Mouse (Mus musculus): Measurements from ENCODE around the gene Slc30a1. TPM values are rescaled to one million over a fixed set of nuclear protein-coding genes. Genes with fewer than 3 reads are reported as not detected.

Gene Slc30a1
- total and polyA plus RNA-seq, 2 experiments: 11.3 to 22.6 TPM

DNA sequence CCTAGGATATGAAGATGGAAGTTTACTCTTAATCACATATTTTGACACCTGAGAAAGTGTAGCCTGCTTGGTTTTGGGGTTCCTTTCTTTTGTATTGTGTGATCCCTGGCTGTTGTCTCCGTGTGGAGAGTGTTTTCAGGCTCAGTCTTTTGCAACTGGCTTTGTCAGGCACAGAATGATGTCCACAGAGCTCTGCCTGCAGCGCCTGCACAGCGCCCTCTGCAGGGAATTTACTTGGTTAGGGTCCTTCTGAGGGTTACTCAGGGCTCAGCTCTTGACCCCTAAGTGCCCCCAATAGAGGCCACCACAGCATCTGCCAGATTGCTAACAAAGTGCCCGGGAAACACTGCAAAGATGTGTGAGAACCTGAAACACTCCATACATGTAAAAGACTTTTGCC, 18.9 kb downstream of the Slc30a1 start:
- DNase-seq (ENCODE audit: extremely low read depth, low read depth, low spot score): no peak
- Histone ChIP-seq H3K27me3 (ENCODE audit: control insufficient read depth, insufficient read depth, low read length) (no peaks in the 10 kb centered on the region), H3K36me3 (ENCODE audit: control insufficient read depth, insufficient read depth, low read length) (no peaks in the 10 kb centered on the region), H3K4me1 (ENCODE audit: control insufficient read depth, insufficient read depth, low read length) (peaks cover 20% of the 10 kb centered on the region), H3K79me2 (ENCODE audit: control insufficient read depth, insufficient read depth, low read length) (no peaks in the 10 kb centered on the region), H3K9ac (ENCODE audit: low read depth, low read length) (no peak overlapping the region), H3K4me3 (ENCODE audit: insufficient read depth, low read depth, low read length) (no peak overlapping the region), H3K27ac (replicated peaks; ENCODE audit: insufficient read depth, low read depth, low read length) (no peak overlapping the region)
- peak; percentile 32 for TF ChIP-seq CTCF (IDR thresholded peaks at IDR 0.05; ENCODE audit: low read depth, low read length)
- no peak for TF ChIP-seq POLR2A (IDR thresholded peaks at IDR 0.05; ENCODE audit: extremely low read depth, insufficient read depth, low read length)
- 61% methylated on average over 4 of the region's 4 CpGs for WGBS

GRCm38 (mm10) chr1:191926681-191927080, 20.1 kb downstream of the Slc30a1 start:
- Histone ChIP-seq H3K4me3 (ENCODE audit: insufficient read depth, low read depth, low read length) (no peak overlapping the region), H3K27ac (replicated peaks; ENCODE audit: insufficient read depth, low read depth, low read length) (no peak overlapping the region), H3K27me3 (ENCODE audit: control insufficient read depth, insufficient read depth, low read length) (no peaks in the 10 kb centered on the region), H3K36me3 (ENCODE audit: control insufficient read depth, insufficient read depth, low read length) (no peaks in the 10 kb centered on the region), H3K4me1 (ENCODE audit: control insufficient read depth, insufficient read depth, low read length) (peaks cover 20% of the 10 kb centered on the region), H3K79me2 (ENCODE audit: control insufficient read depth, insufficient read depth, low read length) (no peaks in the 10 kb centered on the region), H3K9ac (ENCODE audit: low read depth, low read length) (no peak overlapping the region)
- no peak for DNase-seq (ENCODE audit: extremely low read depth, low read depth, low spot score)
- 75% methylated on average over 3 of the region's 3 CpGs for WGBS
- TF ChIP-seq CTCF (IDR thresholded peaks at IDR 0.05; ENCODE audit: low read depth, low read length) (no peak), POLR2A (IDR thresholded peaks at IDR 0.05; ENCODE audit: extremely low read depth, insufficient read depth, low read length) (no peak)

GRCm38 (mm10) chr1:191928345-191928744, 21.8 kb downstream of the Slc30a1 start:
- 73% methylated on average over 7 of the region's 7 CpGs for WGBS
- H3K36me3 ChIP-seq (ENCODE audit: control insufficient read depth, insufficient read depth, low read length): no peaks in the 10 kb centered on the region

DNA sequence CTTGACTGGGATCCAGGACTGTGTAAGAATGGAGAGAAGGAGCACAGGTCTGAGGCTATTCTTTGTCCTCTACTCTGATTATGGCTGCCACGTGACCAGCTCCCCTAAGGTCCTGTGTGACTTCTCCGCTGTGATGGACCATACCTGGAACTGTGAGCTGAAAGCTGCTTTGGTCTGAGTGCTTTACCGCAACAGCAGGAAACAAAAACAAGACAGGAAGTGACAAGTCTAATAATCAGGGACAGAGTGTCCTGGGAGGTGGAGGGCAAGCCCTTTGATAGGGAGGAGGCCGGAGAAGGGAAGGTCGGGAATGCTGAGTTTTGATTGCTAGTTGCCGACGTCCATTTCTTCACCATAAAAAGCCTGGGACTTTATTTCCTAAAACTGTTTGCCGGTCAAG, 22.5 kb downstream of the Slc30a1 start:
- no peak for DNase-seq (ENCODE audit: extremely low read depth, low read depth, low spot score)
- no peak for TF ChIP-seq POLR2A (IDR thresholded peaks at IDR 0.05; ENCODE audit: extremely low read depth, insufficient read depth, low read length)
- no peak for TF ChIP-seq CTCF (IDR thresholded peaks at IDR 0.05; ENCODE audit: low read depth, low read length)
- Histone ChIP-seq H3K4me1 (ENCODE audit: control insufficient read depth, insufficient read depth, low read length) (peaks cover 11% of the 10 kb centered on the region), H3K9ac (ENCODE audit: low read depth, low read length) (no peak overlapping the region), H3K27ac (replicated peaks; ENCODE audit: insufficient read depth, low read depth, low read length) (no peak overlapping the region), H3K79me2 (ENCODE audit: control insufficient read depth, insufficient read depth, low read length) (no peaks in the 10 kb centered on the region), H3K4me3 (ENCODE audit: insufficient read depth, low read depth, low read length) (no peak overlapping the region), H3K36me3 (ENCODE audit: control insufficient read depth, insufficient read depth, low read length) (no peaks in the 10 kb centered on the region), H3K27me3 (ENCODE audit: control insufficient read depth, insufficient read depth, low read length) (no peaks in the 10 kb centered on the region)
- WGBS: 69% methylated on average over 8 of the region's 8 CpGs

More at GRCm38 (mm10) chr1:191928345-191928744, 21.8 kb downstream of the Slc30a1 start:
- Histone ChIP-seq H3K9ac (ENCODE audit: low read depth, low read length) (no peak overlapping the region), H3K27ac (replicated peaks; ENCODE audit: insufficient read depth, low read depth, low read length) (no peak overlapping the region), H3K4me1 (ENCODE audit: control insufficient read depth, insufficient read depth, low read length) (peaks cover 12% of the 10 kb centered on the region), H3K27me3 (ENCODE audit: control insufficient read depth, insufficient read depth, low read length) (no peaks in the 10 kb centered on the region), H3K79me2 (ENCODE audit: control insufficient read depth, insufficient read depth, low read length) (no peaks in the 10 kb centered on the region), H3K4me3 (ENCODE audit: insufficient read depth, low read depth, low read length) (no peak overlapping the region)
- DNase-seq (ENCODE audit: extremely low read depth, low read depth, low spot score): no peak
- TF ChIP-seq CTCF (IDR thresholded peaks at IDR 0.05; ENCODE audit: low read depth, low read length): no peak
- TF ChIP-seq POLR2A (IDR thresholded peaks at IDR 0.05; ENCODE audit: extremely low read depth, insufficient read depth, low read length): no peak

DNA sequence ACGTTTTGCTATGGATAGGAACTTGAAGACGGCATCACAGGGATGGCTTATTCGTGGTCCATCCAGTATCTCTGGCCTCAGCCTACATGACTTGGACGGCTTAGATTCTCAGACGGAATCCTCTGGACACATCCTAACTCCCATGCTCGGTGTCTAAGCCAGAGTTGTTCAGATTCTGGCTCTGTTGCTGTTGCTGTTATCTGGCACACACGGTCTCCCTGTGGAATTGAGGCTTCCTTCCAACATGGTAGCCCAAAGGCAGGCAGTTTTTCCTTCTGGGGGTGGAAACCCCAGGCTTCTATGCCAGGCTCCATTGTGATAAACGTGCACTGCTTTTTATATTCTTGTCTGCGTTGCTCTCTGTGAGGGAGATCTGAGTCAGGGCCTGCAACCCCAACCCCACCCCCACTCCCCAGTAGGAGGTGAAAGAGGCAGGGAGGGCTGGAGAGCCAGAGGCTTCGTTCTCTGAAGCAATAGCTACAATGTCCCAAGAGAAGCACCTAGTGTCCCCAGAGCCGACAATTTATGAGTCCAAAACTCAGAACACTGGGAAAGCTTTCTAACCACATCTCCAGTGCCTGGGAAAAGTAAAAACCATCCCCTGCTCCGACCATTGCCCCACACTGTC, 23.4 kb downstream of the Slc30a1 start:
- Histone ChIP-seq H3K4me3 (ENCODE audit: insufficient read depth, low read depth, low read length) (no peak overlapping the region), H3K27ac (replicated peaks; ENCODE audit: insufficient read depth, low read depth, low read length) (no peak overlapping the region), H3K79me2 (ENCODE audit: control insufficient read depth, insufficient read depth, low read length) (no peaks in the 10 kb centered on the region), H3K27me3 (ENCODE audit: control insufficient read depth, insufficient read depth, low read length) (no peaks in the 10 kb centered on the region), H3K36me3 (ENCODE audit: control insufficient read depth, insufficient read depth, low read length) (no peaks in the 10 kb centered on the region), H3K9ac (ENCODE audit: low read depth, low read length) (no peak overlapping the region), H3K4me1 (ENCODE audit: control insufficient read depth, insufficient read depth, low read length) (peaks cover 4% of the 10 kb centered on the region; the same call in 1 of the 2 replicates)
- no peak for DNase-seq (ENCODE audit: extremely low read depth, low read depth, low spot score)
- WGBS: 88% methylated on average over 12 of the region's 12 CpGs
- no peak for TF ChIP-seq POLR2A (IDR thresholded peaks at IDR 0.05; ENCODE audit: extremely low read depth, insufficient read depth, low read length)
- TF ChIP-seq CTCF (IDR thresholded peaks at IDR 0.05; ENCODE audit: low read depth, low read length): no peak

DNA sequence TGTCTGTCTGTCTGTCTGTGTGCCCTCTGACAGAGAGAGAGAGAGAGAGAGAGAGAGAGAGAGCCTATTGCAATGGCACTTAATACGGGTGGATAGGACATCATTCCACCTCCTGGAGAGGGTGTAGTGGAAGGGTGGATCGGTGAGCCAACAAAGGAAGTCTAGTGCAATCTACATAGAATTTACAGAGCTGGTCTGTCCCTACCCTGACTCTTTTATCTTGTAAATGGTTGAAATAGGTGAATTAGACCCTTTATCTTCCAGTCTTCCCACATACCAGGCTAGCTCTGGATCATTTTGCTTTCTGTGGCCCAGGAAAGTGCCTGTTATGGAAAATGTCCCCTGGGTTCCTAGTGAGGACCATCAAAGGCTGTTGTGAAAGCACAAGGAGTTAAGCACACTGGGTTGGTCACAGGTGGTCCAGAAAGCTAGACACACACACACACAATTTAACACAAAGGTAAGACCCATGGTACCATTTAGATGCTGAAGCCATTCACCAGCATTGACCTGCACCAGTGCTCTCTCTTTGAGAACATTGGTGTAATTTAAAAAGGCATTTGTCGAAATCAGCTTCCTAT, 24.0 kb downstream of the Slc30a1 start:
- Histone ChIP-seq H3K4me1 (ENCODE audit: control insufficient read depth, insufficient read depth, low read length) (peaks cover 4% of the 10 kb centered on the region; the same call in 1 of the 2 replicates), H3K9ac (ENCODE audit: low read depth, low read length) (no peak overlapping the region), H3K4me3 (ENCODE audit: insufficient read depth, low read depth, low read length) (no peak overlapping the region), H3K36me3 (ENCODE audit: control insufficient read depth, insufficient read depth, low read length) (no peaks in the 10 kb centered on the region), H3K79me2 (ENCODE audit: control insufficient read depth, insufficient read depth, low read length) (no peaks in the 10 kb centered on the region), H3K27ac (replicated peaks; ENCODE audit: insufficient read depth, low read depth, low read length) (no peak overlapping the region), H3K27me3 (ENCODE audit: control insufficient read depth, insufficient read depth, low read length) (no peaks in the 10 kb centered on the region)
- DNase-seq (ENCODE audit: extremely low read depth, low read depth, low spot score): no peak
- WGBS: 89% methylated on average over 3 of the region's 3 CpGs
- TF ChIP-seq POLR2A (IDR thresholded peaks at IDR 0.05; ENCODE audit: extremely low read depth, insufficient read depth, low read length) (no peak), CTCF (IDR thresholded peaks at IDR 0.05; ENCODE audit: low read depth, low read length) (no peak)
